Mouse (Mus musculus): Measurements from ENCODE around the gene C8b.

- TF ChIP-seq CTCF (IDR thresholded peaks at IDR 0.05; ENCODE audit: extremely low read depth, insufficient read length, insufficient replicate concordance, low read depth, low read length) (no peak), POLR2A (IDR thresholded peaks at IDR 0.05; ENCODE audit: low read depth, low read length) (no peak)
Observed at GRCm38 (mm10) chr4:104754090-104754489, 12.0 kb upstream of the C8b start.

All from small intestine, adult 2 months (tissue).